Mouse (Mus musculus) adrenal gland, adult (tissue): Measurements from ENCODE around the gene Hip1r.

Experiments
- DNase-seq, 2 experiments: peaks; one replicate each; pipeline ENCODE4 v3.0.0; 2022 to 2023; ENCODE audit warnings: low spot score in 1 of 2; ENCODE audit not compliant: inconsistent age in 2 of 2

The Hip1r gene

GRCm38 (mm10) chr5:123995388-123995787, 22.0 kb downstream of the Hip1r start:
- no peak for DNase-seq

GRCm38 (mm10) chr5:123996194-123996593, 22.8 kb downstream of the Hip1r start:
- DNase-seq = peak in 1 of 2 experiments; percentile 66

- peak in 1 of 2 experiments; percentile 23 for DNase-seq
Measured at GRCm38 (mm10) chr5:123996695-123997094, 23.3 kb downstream of the Hip1r start.

GRCm38 (mm10) chr5:123997211-123997751, 23.9 kb downstream of the Hip1r start:
- DNase-seq = no peak

- no peak for DNase-seq
Measured at GRCm38 (mm10) chr5:123997811-123998210, 24.4 kb downstream of the Hip1r start.

- DNase-seq = no peak
Measured at GRCm38 (mm10) chr5:123998370-123998769, 24.9 kb downstream of the Hip1r start.

GRCm38 (mm10) chr5:124000824-124001223, 27.4 kb downstream of the Hip1r start:
- DNase-seq = peak; percentile 89 to 97

- DNase-seq = no peak
Measured at GRCm38 (mm10) chr5:124001274-124001673, 27.8 kb downstream of the Hip1r start.

- peak; percentile 68 to 84 for DNase-seq
Measured at GRCm38 (mm10) chr5:124002876-124003275, 29.4 kb downstream of the Hip1r start.

GRCm38 (mm10) chr5:124003375-124003774, 29.9 kb downstream of the Hip1r start:
- DNase-seq = peak; percentile 32 to 67

- peak; percentile 72 to 93 for DNase-seq
Measured at GRCm38 (mm10) chr5:124004356-124005150, 31.1 kb downstream of the Hip1r start.

GRCm38 (mm10) chr5:124005151-124005500, 31.7 kb downstream of the Hip1r start:
- no peak for DNase-seq

GRCm38 (mm10) chr5:124005591-124005990, 32.2 kb downstream of the Hip1r start:
- peak; percentile 20 to 41 for DNase-seq

GRCm38 (mm10) chr5:124006082-124006873, 32.9 kb downstream of the Hip1r start:
- DNase-seq = peak; percentile 44 to 51

GRCm38 (mm10) chr5:124006891-124007491, 33.6 kb downstream of the Hip1r start:
- DNase-seq = peak; percentile 97 to 98

GRCm38 (mm10) chr5:124010077-124010476, 36.6 kb downstream of the Hip1r start:
- no peak for DNase-seq

GRCm38 (mm10) chr5:124010910-124011655, 37.7 kb downstream of the Hip1r start:
- DNase-seq = peak; percentile 76 to 86

- DNase-seq = peak in 1 of 2 experiments; percentile 74
Measured at GRCm38 (mm10) chr5:124011927-124012326, 38.5 kb downstream of the Hip1r start.

GRCm38 (mm10) chr5:124012885-124013284, 39.5 kb downstream of the Hip1r start:
- peak; percentile 83 to 88 for DNase-seq

GRCm38 (mm10) chr5:124013747-124014146, 40.3 kb downstream of the Hip1r start:
- DNase-seq = peak in 1 of 2 experiments; percentile 47

- DNase-seq = no peak
Measured at GRCm38 (mm10) chr5:124014180-124014579, 40.8 kb downstream of the Hip1r start.
